ENCODE assay signal across 25 mouse cellular contexts in the genomic region with DNA sequence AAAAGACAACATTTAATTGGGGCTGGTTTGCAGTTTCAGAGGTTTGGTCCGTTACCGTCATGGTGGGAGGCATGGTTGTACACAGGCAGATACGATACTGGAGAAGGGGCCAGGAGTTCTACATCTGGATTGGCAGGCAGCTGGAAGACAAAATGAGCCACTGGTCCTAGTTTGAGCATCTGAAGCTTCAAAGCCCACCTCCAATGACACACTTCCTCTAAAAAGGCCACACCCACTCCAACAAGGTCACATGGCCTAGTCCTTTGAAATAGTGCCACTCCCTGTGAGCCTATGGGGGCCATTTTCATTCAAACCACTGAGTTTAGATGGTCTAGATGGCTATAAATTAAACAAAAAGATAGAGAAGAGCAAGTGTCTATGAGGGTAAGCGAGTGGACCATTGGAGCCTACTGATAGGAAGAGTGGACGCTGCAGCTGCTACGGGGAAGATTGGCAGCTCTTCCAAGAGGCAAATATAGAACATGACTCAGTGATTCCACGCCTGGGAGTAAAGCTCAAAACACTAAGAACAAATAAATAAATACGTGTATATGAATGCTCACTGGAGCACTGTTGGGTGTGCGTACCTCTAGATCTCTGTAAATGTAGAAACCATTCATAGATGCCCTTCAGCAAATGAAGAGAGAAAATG. TPM values are rescaled to one million over a fixed set of nuclear protein-coding genes. Genes with fewer than 3 reads are reported as not detected.
DNase-seq lines count a peak whose midpoint lies in the region; ATAC-seq lines count a peak whose summit lies in the region.
"Had no signal": no experiment of that assay in that cellular context is flagged by ENCODE, and none has a peak within 500 bp of the region (broad histone marks: within the 10 kb centered on the region; RNA-seq: fewer than 3 reads in every experiment).

No protein-coding gene starts in this region.

- no peak for ATAC-seq in heart, embryonic 12.5 days (ENCODE audit: insufficient number of reproducible peaks, low FRiP score)
- ATAC-seq in granulocyte monocyte progenitor cell, adult 5-6 weeks (replicated peaks; ENCODE audit: poor library complexity, severe bottlenecking) = no peak
- ATAC-seq: forebrain, embryonic 13.5 days had no signal

- H3K9me3 ChIP-seq in heart, embryonic 12.5 days (replicated peaks) = no peaks in the 10 kb centered on the region
- H3K9me3 ChIP-seq: forebrain, embryonic 13.5 days; midbrain, embryonic 10.5 days; neural tube, embryonic 12.5 days had no signal

- 81% methylated on average over 9 of the region's 9 CpGs for WGBS in heart, embryonic 12.5 days

- no peak overlapping the region for H3K4me2 ChIP-seq in heart, embryonic 12.5 days
- H3K4me2 ChIP-seq: forebrain, embryonic 13.5 days; hindbrain, embryonic 14.5 days; liver, embryonic 11.5 days; neural tube, embryonic 12.5 days had no signal

- H3K4me1 ChIP-seq in heart, embryonic 12.5 days (replicated peaks) = no peaks in the 10 kb centered on the region
- H3K4me1 ChIP-seq: neural tube, embryonic 12.5 days had no signal

- no peak overlapping the region for H3K4me3 ChIP-seq in heart, embryonic 12.5 days
- H3K4me3 ChIP-seq: forebrain, embryonic 13.5 days; midbrain, embryonic 10.5 days; neural tube, embryonic 12.5 days had no signal

- DNase-seq in gastrocnemius, adult 18-20 months (ENCODE audit: low spot score) = peak; percentile 73
- no peak for DNase-seq in gastrocnemius, postnatal 4 days (ENCODE audit: low spot score in 2 of 2)
- DNase-seq in heart, postnatal 10 days = peak; percentile 48 to 59
- peak; percentile 28 for DNase-seq in 416B (ENCODE audit: low read depth)
- peak; percentile 28 for DNase-seq in NIH3T3 (ENCODE audit: low read depth)
- no peak for DNase-seq in kidney, postnatal 4 days
- DNase-seq: cerebellum, adult 2 months; gastrocnemius, postnatal 25 days; kidney, adult 8-10 months; lung, adult 18-20 months; lung, postnatal 36 days; thymus, postnatal 25 days had no signal

- no peak overlapping the region for H3K27ac ChIP-seq in heart, embryonic 12.5 days (ENCODE audit: poor library complexity, severe bottlenecking)
- H3K27ac ChIP-seq: forebrain, embryonic 13.5 days; hindbrain, embryonic 14.5 days; midbrain, embryonic 10.5 days; neural tube, embryonic 12.5 days had no signal

- H3K9ac ChIP-seq in heart, embryonic 12.5 days = no peak overlapping the region
- H3K9ac ChIP-seq: forebrain, embryonic 13.5 days; hindbrain, embryonic 14.5 days; neural tube, embryonic 12.5 days had no signal

- H3K36me3 ChIP-seq in heart, embryonic 12.5 days = no peaks in the 10 kb centered on the region
- H3K36me3 ChIP-seq: midbrain, embryonic 10.5 days; neural tube, embryonic 12.5 days had no signal

- H3K27me3 ChIP-seq in heart, embryonic 12.5 days (replicated peaks) = no peaks in the 10 kb centered on the region
- H3K27me3 ChIP-seq: forebrain, embryonic 13.5 days; neural tube, embryonic 12.5 days had no signal

- intact Hi-C loops in heart, postnatal 10 days (cut with DNase I) = no loop called here

RNA-seq across cellular contexts. Expression of gene Hfe2, which starts 18.4 kb away (rescaled TPM):
- total RNA-seq in gastrocnemius, adult 18-20 months (2021) = 100 to 1,000 TPM; 622 to 636 TPM
- 100 to 1,000 TPM; 283 to 297 TPM for total RNA-seq in gastrocnemius, postnatal 4 days (2021)
- total RNA-seq in heart, postnatal 10 days (2021) = 100 to 1,000 TPM; 149 to 172 TPM
- 7.9 and 9.2 TPM in 2 replicates for polyA plus RNA-seq in heart, embryonic 12.5 days (2016; fragmentation: Nextera tagmentation; extraction: Ambion mirVana)
- not detected in 2 replicates for total RNA-seq in granulocyte monocyte progenitor cell, adult 5-6 weeks (2014; fragmentation: Nextera tagmentation)
- not detected in 2 replicates for total RNA-seq in granulocyte monocyte progenitor cell, adult 5-6 weeks (2017)
- total RNA-seq: monocyte, adult 5-6 weeks had no signal

RNA-seq across cellular contexts. Expression of gene Txnip, which starts 51.2 kb away (rescaled TPM):
- 100 to 1,000 TPM; 344 to 646 TPM for total RNA-seq in gastrocnemius, adult 18-20 months (2021)
- total RNA-seq in gastrocnemius, postnatal 4 days (2021) = 100 to 1,000 TPM; 318 to 360 TPM
- total RNA-seq in heart, postnatal 10 days (2021) = 1,000 to 10,000 TPM in 1 of 2 experiments, 100 to 1,000 TPM in 1; 618 to 1,152 TPM
- 144 and 150 TPM in 2 replicates for polyA plus RNA-seq in heart, embryonic 12.5 days (2016; fragmentation: Nextera tagmentation; extraction: Ambion mirVana)
- total RNA-seq in granulocyte monocyte progenitor cell, adult 5-6 weeks (2014; fragmentation: Nextera tagmentation) = 80.1 and 110 TPM in 2 replicates
- 79.0 and 80.5 TPM in 2 replicates for total RNA-seq in granulocyte monocyte progenitor cell, adult 5-6 weeks (2017)

RNA-seq across cellular contexts. Expression of gene BC107364, which starts 54.4 kb away (rescaled TPM):
- not detected for total RNA-seq in gastrocnemius, adult 18-20 months (2021)
- not detected for total RNA-seq in gastrocnemius, postnatal 4 days (2021)
- not detected for total RNA-seq in heart, postnatal 10 days (2021)
- polyA plus RNA-seq in heart, embryonic 12.5 days (2016; fragmentation: Nextera tagmentation; extraction: Ambion mirVana) = 0.72 and 0.87 TPM in 2 replicates
- total RNA-seq in granulocyte monocyte progenitor cell, adult 5-6 weeks (2014; fragmentation: Nextera tagmentation) = not detected in 2 replicates
- total RNA-seq in granulocyte monocyte progenitor cell, adult 5-6 weeks (2017) = not detected in 2 replicates
- total RNA-seq: gastrocnemius, postnatal 25 days; layer of hippocampus, postnatal 10 days; monocyte, adult 5-6 weeks had no signal
- polyA plus RNA-seq: cerebellum, adult 2 months; forebrain, embryonic 13.5 days; frontal cortex, adult 2 months; hindbrain, embryonic 14.5 days; intestine, embryonic 14.5 days; large intestine, adult 2 months; limb, embryonic 11.5 days; liver, embryonic 11.5 days; neural tube, embryonic 12.5 days had no signal

Comparison
In these comparisons a context has a peak if more than half of its experiments do, and no peak if none do; other contexts are left out.
1. DNase-seq: peak in gastrocnemius, adult 18-20 months (single experiment), heart, postnatal 10 days (2 of 2), 416B (single experiment) and NIH3T3 (single experiment); none in gastrocnemius, postnatal 4 days (0 of 2) and kidney, postnatal 4 days (0 of 2).
2. RNA of gene Hfe2, which starts 18.4 kb away (total RNA-seq): 622 to 636 TPM in gastrocnemius, adult 18-20 months, 283 to 297 TPM in gastrocnemius, postnatal 4 days and 149 to 172 TPM in heart, postnatal 10 days; not detected in granulocyte monocyte progenitor cell, adult 5-6 weeks; every median in the first group is over 100 times any median in the second.